Mouse (Mus musculus) CH12.LX (cell line): ENCODE measurements around the gene Arxes2. TPM values are rescaled to one million over a fixed set of nuclear protein-coding genes. Genes with fewer than 3 reads are reported as not detected.
"Not testable (repeated sequence)": the region's sequence is repeated elsewhere in the genome, so short reads cannot be mapped to it uniquely, and the experiment has no call there.

Experiments used
- DNase-seq: peaks from one replicate; pipeline ENCODE4 v3.0.0-alpha.2; 2013; ENCODE audit errors: extremely low read depth
- H3K27ac ChIP-seq: 2 replicates; pipeline ENCODE4 v1.5.1; 2012; ENCODE audit warnings: low read depth, mild to moderate bottlenecking, control low read depth, moderate library complexity; ENCODE audit not compliant: insufficient read depth
- H3K27me3 ChIP-seq: replicated peaks from 2 replicates; pipeline ENCODE3; 2012; ENCODE audit warnings: inconsistent platforms
- H3K36me3 ChIP-seq, 2 experiments: replicated peaks in 1 of 2; 2 replicates each; pipeline versions ENCODE3 to v1.6.1; 2012; ENCODE audit warnings: inconsistent platforms in 1 of 2, low read length in 1 of 2, mild to moderate bottlenecking in 1 of 2, mixed read lengths in 1 of 2, moderate library complexity in 1 of 2; ENCODE audit not compliant: control insufficient read depth in 1 of 2, insufficient read depth in 1 of 2
- H3K4me1 ChIP-seq, 2 experiments: 2 replicates each; pipeline ENCODE4 v1.6.1; 2012; ENCODE audit warnings: inconsistent platforms in 1 of 2, moderate library complexity in 1 of 2; ENCODE audit not compliant: insufficient read depth in 2 of 2, control insufficient read depth in 1 of 2
- H3K4me2 ChIP-seq: 2 replicates; pipeline ENCODE4 v1.6.1; 2012; ENCODE audit warnings: low read depth, mild to moderate bottlenecking, control low read depth; ENCODE audit not compliant: poor library complexity, insufficient read depth, severe bottlenecking
- H3K4me3 ChIP-seq, 3 experiments: fragments of 150-350 bp in 1 of 3; sonication (generic) in 1 of 3; replicated peaks in 1 of 3; 2 replicates each; pipeline versions ENCODE3 to v1.5.1; 2011 to 2012; ENCODE audit warnings: low read depth in 2 of 3, low read length in 2 of 3, mild to moderate bottlenecking in 2 of 3, moderate library complexity in 2 of 3, control low read depth in 1 of 3, improper control_type of control experiment in 1 of 3, inconsistent platforms in 1 of 3, mixed read lengths in 1 of 3; ENCODE audit not compliant: poor library complexity in 1 of 3
- H3K79me2 ChIP-seq: replicated peaks from 2 replicates; pipeline ENCODE4 v1.6.1; 2012; ENCODE audit warnings: mild to moderate bottlenecking, moderate library complexity; ENCODE audit not compliant: control insufficient read depth, poor library complexity, insufficient read depth, severe bottlenecking; ENCODE audit errors: extremely low read depth
- H3K9ac ChIP-seq: 2 replicates; pipeline ENCODE4 v1.6.1; 2012; ENCODE audit warnings: low read depth, mild to moderate bottlenecking, control low read depth, moderate library complexity; ENCODE audit not compliant: insufficient read depth
- H3K9me3 ChIP-seq: replicated peaks from 2 replicates; pipeline ENCODE3; 2012; ENCODE audit warnings: low read length, inconsistent platforms, mixed read lengths
- CTCF ChIP-seq, 2 experiments: IDR thresholded peaks in 1 of 2; conservative IDR thresholded peaks in 1 of 2; 2 replicates each; pipeline ENCODE4 v1.5.1; 2011 to 2012; ENCODE audit warnings: low read depth in 2 of 2, low read length in 2 of 2, improper control_type of control experiment in 1 of 2, inconsistent platforms in 1 of 2, mild to moderate bottlenecking in 1 of 2, moderate library complexity in 1 of 2
- ELF1 ChIP-seq: IDR thresholded peaks from 2 replicates; pipeline ENCODE4 v1.6.1; 2014; ENCODE audit warnings: low read depth, mild to moderate bottlenecking, inconsistent platforms, low read length, improper control_type of control experiment
- ETS1 ChIP-seq: conservative IDR thresholded peaks from 2 replicates; pipeline ENCODE4 v1.6.1; 2012; ENCODE audit warnings: low read depth, mild to moderate bottlenecking, inconsistent platforms, low read length, improper control_type of control experiment, moderate library complexity
- JUN ChIP-seq: IDR thresholded peaks from 2 replicates; pipeline ENCODE4 v1.6.1; 2011; ENCODE audit warnings: low read depth, mild to moderate bottlenecking, low read length, improper control_type of control experiment, moderate library complexity; ENCODE audit not compliant: insufficient read depth
- KAT2A ChIP-seq: IDR thresholded peaks from 2 replicates; pipeline ENCODE4 v1.6.1; 2012; ENCODE audit warnings: low read length, improper control_type of control experiment, inconsistent platforms; ENCODE audit not compliant: insufficient replicate concordance
- MAX ChIP-seq: IDR thresholded peaks from 2 replicates; pipeline ENCODE4 v1.6.1; 2011; ENCODE audit warnings: low read length, improper control_type of control experiment
- MAZ ChIP-seq: IDR thresholded peaks from 2 replicates; pipeline ENCODE4 v1.6.1; 2012; ENCODE audit warnings: low read depth, mild to moderate bottlenecking, inconsistent platforms, low read length, improper control_type of control experiment, moderate library complexity
- MEF2A ChIP-seq: IDR thresholded peaks from 2 replicates; pipeline ENCODE4 v1.6.1; 2014; ENCODE audit warnings: low read depth, mild to moderate bottlenecking, inconsistent platforms, low read length, improper control_type of control experiment, borderline replicate concordance
- MXI1 ChIP-seq: IDR thresholded peaks from 2 replicates; pipeline ENCODE4 v1.6.1; 2011; ENCODE audit warnings: mild to moderate bottlenecking, low read depth, low read length, improper control_type of control experiment
- NRF1 ChIP-seq: IDR thresholded peaks from 2 replicates; pipeline ENCODE4 v1.6.1; 2014; ENCODE audit warnings: low read depth, mild to moderate bottlenecking, inconsistent platforms, low read length, improper control_type of control experiment, moderate library complexity
- PAX5 ChIP-seq: IDR thresholded peaks from 2 replicates; pipeline ENCODE4 v1.6.1; 2012; ENCODE audit warnings: low read length, inconsistent platforms, mixed read lengths
- POLR2A ChIP-seq: IDR thresholded peaks from 2 replicates; pipeline ENCODE4 v1.6.1; 2011; ENCODE audit warnings: low read depth, mild to moderate bottlenecking, improper control_type of control experiment, low read length
- RAD21 ChIP-seq: IDR thresholded peaks from 2 replicates; pipeline ENCODE4 v1.6.1; 2011; ENCODE audit warnings: low read depth, mild to moderate bottlenecking, low read length, improper control_type of control experiment, moderate library complexity
- SIN3A ChIP-seq: IDR thresholded peaks from 2 replicates; pipeline ENCODE4 v1.6.1; 2012; ENCODE audit warnings: low read length, improper control_type of control experiment, inconsistent platforms
- SMC3 ChIP-seq: IDR thresholded peaks from 2 replicates; pipeline ENCODE4 v1.6.1; 2011; ENCODE audit warnings: low read depth, low read length, improper control_type of control experiment
- USF1 ChIP-seq: IDR thresholded peaks from 2 replicates; pipeline ENCODE4 v1.6.1; 2014; ENCODE audit warnings: low read depth, mild to moderate bottlenecking, inconsistent platforms, low read length, improper control_type of control experiment
- ZC3H11A ChIP-seq: IDR thresholded peaks from 2 replicates; pipeline ENCODE4 v1.6.1; 2012; ENCODE audit warnings: low read depth, mild to moderate bottlenecking, inconsistent platforms, low read length, improper control_type of control experiment
- ZKSCAN1 ChIP-seq: IDR thresholded peaks from 2 replicates; pipeline ENCODE4 v1.6.1; 2012; ENCODE audit warnings: low read depth, inconsistent platforms, low read length, improper control_type of control experiment, borderline replicate concordance
- dilution Hi-C: fragments of 300-500 bp; cut with MboI; formaldehyde crosslinking; loops from 2 replicates; pipeline ENCODE4 v1.14.3; 2020; ENCODE audit warnings: low sequenced_read_pairs; ENCODE audit not compliant: extremely low pct_unique_long_range_greater_than_20kb, extremely low pct_ligation_motif_present
- in situ Hi-C: fragments of 300-500 bp; cut with MboI; formaldehyde crosslinking; loops from 3 replicates; pipeline ENCODE4 v1.14.3; 2019; ENCODE audit warnings: low sequenced_read_pairs, low pct_ligation_motif_present, low pct_unique_long_range_greater_than_20kb, mixed read lengths
- polyA plus RNA-seq: library from polyadenylated mRNA; unstranded; fragments of >175 nt; gene quantifications from 2 replicates; pipeline ENCODE4 v1.2.1, GENCODE M21; 2012; ENCODE audit warnings: low read depth; ENCODE audit not compliant: insufficient read length
- total RNA-seq, 2 experiments: library from RNA; depleted of rRNA; stranded (reverse); fragments of 300-350 nt in 1 of 2; fragments of >200 nt in 1 of 2; gene quantifications; 2 replicates each; pipeline ENCODE4 v1.2.3; 2012 to 2014

Arxes2 gene
- total and polyA plus RNA-seq, 3 experiments = 0.28 to 0.50 TPM; not detected in 1

GRCm38 (mm10) chrX:136014392-136014791 is 20.8 kb downstream of the Arxes2 start:
- in situ Hi-C loops = no loop called here
- dilution Hi-C loops = no loop called here
- H3K4me1 ChIP-seq = no peaks in the 10 kb centered on the region
- H3K9me3 ChIP-seq = no peaks in the 10 kb centered on the region
- H3K9ac ChIP-seq = no peak overlapping the region
- H3K27me3 ChIP-seq = no peaks in the 10 kb centered on the region
- TF ChIP-seq SMC3 = no peak
- no peak overlapping the region for H3K4me2 ChIP-seq
- no peak overlapping the region for H3K4me3 ChIP-seq
- H3K27ac ChIP-seq = no peak overlapping the region
- no peak for DNase-seq
- no peaks in the 10 kb centered on the region for H3K36me3 ChIP-seq
- H3K79me2 ChIP-seq = no peaks in the 10 kb centered on the region

- H3K4me3 ChIP-seq = no peak overlapping the region
- H3K27ac ChIP-seq = no peak overlapping the region
- no peaks in the 10 kb centered on the region for H3K36me3 ChIP-seq
- H3K27me3 ChIP-seq = no peaks in the 10 kb centered on the region
- dilution Hi-C loops (no loop called here), in situ Hi-C loops (no loop called here)
- H3K79me2 ChIP-seq = no peaks in the 10 kb centered on the region
- DNase-seq = no peak
- no peak overlapping the region for H3K4me2 ChIP-seq
- no peaks in the 10 kb centered on the region for H3K4me1 ChIP-seq
- no peak overlapping the region for H3K9ac ChIP-seq
- no peaks in the 10 kb centered on the region for H3K9me3 ChIP-seq
- TF ChIP-seq PAX5 = no peak
- TF ChIP-seq POLR2A = no peak
- TF ChIP-seq ETS1 = no peak
- no peak for TF ChIP-seq ZKSCAN1
- no peak for TF ChIP-seq MXI1
- no peak for TF ChIP-seq NRF1
- no peak for TF ChIP-seq MAZ
- TF ChIP-seq RAD21 = no peak
- TF ChIP-seq SIN3A = no peak
- no peak for TF ChIP-seq MAX
- no peak for TF ChIP-seq USF1
- TF ChIP-seq KAT2A = no peak
- no peak for TF ChIP-seq SMC3
- TF ChIP-seq CTCF (conservative IDR thresholded peaks at IDR 0.05 in 1 of 2, IDR thresholded peaks at IDR 0.05 in 1 of 2; ENCODE audit: low read depth in 2 of 2, low read length in 2 of 2) = no peak
- no peak for TF ChIP-seq ZC3H11A
- no peak for TF ChIP-seq JUN
- no peak for TF ChIP-seq MEF2A
- TF ChIP-seq ELF1 = no peak
These were observed 36.7 kb downstream of the Arxes2 start for GRCm38 (mm10) chrX:136030331-136030730.

- H3K27ac ChIP-seq, H3K79me2 ChIP-seq, H3K9ac ChIP-seq, H3K4me3 ChIP-seq, H3K36me3 ChIP-seq, DNase-seq, in situ Hi-C loops, H3K9me3 ChIP-seq, H3K4me2 ChIP-seq, dilution Hi-C loops, H3K27me3 ChIP-seq, H3K4me1 ChIP-seq: not testable (repeated sequence)
These were observed 39.5 kb downstream of the Arxes2 start, which contains the start of gene Arxes1 for GRCm38 (mm10) chrX:136032799-136033763. Gene Arxes1 (plus strand): TSS chrX:136033367.
